Mouse (Mus musculus) v-Abl transformed pro-B cells (cell line): ENCODE data around the gene Skap1.
"Not testable (repeated sequence)": the region's sequence is repeated elsewhere in the genome, so short reads cannot be mapped to it uniquely, and the experiment has no call there.

Experiments used
- in situ Hi-C, 2 experiments: fragments of 400-800 bp; cut with MboI; formaldehyde crosslinking; loops; one replicate each; pipeline ENCODE4 v1.15.1; 2025; ENCODE audit not compliant: unreplicated experiment in 2 of 2

Skap1 gene

DNA sequence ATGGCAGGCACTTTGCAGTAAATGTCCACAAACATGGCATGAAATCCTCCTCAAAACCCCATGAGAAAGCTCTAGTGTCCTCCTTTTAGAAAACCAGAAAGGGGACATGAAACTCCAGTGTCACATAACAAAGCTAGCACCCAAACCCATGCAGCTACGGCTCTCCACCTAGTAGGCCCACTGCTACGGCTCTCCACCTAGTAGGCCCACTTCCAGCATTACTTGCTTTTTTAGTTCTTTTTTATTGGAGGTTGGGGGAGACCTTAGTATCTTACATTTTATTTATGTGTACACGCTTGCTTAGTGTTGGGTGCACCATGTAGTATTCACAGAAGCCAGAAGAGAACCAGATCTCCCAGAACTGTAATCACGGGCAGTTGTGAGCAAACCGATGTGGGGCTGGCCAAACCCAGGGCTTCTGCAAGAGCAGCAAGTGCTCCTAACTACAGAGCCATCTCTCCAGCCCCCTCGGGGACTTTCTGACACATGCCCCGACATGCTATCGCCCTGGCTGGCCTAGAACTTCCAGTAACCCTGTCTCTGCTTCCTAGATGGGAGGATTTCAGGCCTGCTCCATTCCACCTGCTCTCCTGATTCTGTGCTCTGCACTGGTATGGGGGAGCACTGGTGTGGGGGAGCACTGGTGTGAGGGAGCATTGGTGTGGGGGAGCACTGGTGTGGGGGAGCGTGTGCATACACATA, 307.0 kb downstream of the Skap1 start:
- in situ Hi-C loops: loop anchor here in 1 of 2 experiments (10.0 to 25.0 kb wide), 3 partner anchors 63 to 484 kb away; partner anchors contain the start of genes Hoxb6, Hoxb7, Hoxb8 and Lrrc46

DNA sequence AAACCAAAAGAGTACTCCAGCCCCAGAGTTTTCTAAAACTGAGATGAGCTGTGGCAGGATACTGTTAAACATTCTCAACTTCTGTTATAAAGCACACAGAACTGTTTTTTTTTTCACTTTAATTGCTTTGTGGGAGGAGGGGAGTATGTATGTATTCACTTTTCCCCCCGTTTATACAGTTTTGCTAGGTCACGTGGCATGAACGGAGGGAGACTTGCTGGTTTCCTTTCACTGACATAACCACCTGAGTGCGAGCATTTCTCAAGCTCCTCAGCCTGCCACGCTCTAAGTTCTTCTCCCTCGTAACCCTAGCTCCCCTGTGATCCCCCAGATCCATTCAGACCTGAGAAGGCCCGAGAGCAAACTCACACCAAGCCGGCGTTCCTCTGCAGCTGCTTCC, 308.0 kb downstream of the Skap1 start:
- in situ Hi-C loops: loop anchor here in 1 of 2 experiments (10.0 to 25.0 kb wide), 3 partner anchors 62 to 485 kb away; partner anchors contain the start of genes Hoxb6, Hoxb7, Hoxb8 and Lrrc46

DNA sequence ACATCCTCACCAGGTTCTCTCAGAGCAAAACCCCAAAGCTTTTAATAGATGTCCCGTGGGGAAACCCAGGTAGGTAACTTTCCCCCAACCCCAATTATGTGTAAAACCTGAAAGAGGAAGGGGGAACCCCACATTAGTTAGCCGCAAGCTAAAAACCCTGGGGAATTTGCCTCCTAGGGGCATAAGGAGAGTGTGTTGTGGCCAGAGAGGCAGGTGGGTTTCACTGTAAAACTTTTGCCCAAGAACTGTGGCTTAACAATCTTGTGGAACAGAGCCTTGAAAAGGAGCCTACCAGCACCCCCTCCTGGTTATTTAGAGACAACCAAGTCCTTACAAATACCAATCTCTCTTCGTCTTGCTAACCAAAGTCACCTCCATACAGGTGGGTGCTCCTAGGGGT, 310.1 kb downstream of the Skap1 start:
- in situ Hi-C loops: loop anchor here in 1 of 2 experiments (10.0 to 25.0 kb wide), 3 partner anchors 60 to 487 kb away; partner anchors contain the start of genes Hoxb6, Hoxb7, Hoxb8 and Lrrc46

DNA sequence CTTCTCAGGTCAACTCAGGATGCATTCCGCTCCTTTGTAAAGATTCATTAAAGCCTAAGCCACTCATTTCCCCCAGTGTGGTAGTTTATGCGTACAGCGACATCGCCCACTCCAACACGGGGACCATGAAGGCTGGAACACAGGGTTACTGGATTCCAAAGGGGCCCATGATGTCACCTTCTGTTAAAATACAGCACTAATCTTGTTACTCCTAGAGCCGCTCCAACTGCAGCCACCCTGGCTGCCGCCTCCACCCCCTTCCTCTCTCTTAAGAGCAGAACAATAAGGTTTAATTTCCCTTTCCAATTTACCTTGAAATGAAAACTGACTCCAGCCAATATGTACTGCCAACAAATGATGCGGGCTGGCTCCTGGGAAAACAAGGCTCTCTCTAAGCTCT, 310.7 kb downstream of the Skap1 start:
- in situ Hi-C loops: loop anchor here in 1 of 2 experiments (10.0 kb wide), 2 partner anchors 60 to 270 kb away; partner anchors contain the start of genes Lrrc46 and Mrpl10

- in situ Hi-C loops: loop anchor here in 1 of 2 experiments (10.0 kb wide), 2 partner anchors 59 to 269 kb away; partner anchors contain the start of genes Lrrc46 and Mrpl10
Measured at GRCm38 (mm10) chr11:96775665-96776064, 311.3 kb downstream of the Skap1 start.

DNA sequence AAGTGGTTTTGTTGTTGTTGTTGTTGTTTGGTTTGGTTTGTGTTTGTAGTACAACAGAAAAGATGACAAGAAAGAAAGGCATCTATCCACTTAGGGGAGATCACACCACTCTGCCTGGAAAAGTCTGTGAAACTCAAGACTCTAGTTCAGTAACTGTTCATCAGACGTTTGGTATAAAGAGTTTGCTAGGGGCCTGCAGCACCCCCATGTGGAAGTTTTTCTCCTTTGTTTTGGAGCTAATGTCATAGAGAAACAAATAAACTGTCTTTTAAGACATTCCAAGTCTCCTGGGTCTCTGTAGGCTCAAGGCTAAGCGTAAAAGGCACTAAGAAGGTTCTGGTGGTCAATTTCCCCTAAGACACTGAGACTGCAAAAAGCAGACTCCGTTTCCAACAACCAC, 311.7 kb downstream of the Skap1 start:
- in situ Hi-C loops: loop anchor here in 1 of 2 experiments (10.0 kb wide), 2 partner anchors 59 to 269 kb away; partner anchors contain the start of genes Lrrc46 and Mrpl10

DNA sequence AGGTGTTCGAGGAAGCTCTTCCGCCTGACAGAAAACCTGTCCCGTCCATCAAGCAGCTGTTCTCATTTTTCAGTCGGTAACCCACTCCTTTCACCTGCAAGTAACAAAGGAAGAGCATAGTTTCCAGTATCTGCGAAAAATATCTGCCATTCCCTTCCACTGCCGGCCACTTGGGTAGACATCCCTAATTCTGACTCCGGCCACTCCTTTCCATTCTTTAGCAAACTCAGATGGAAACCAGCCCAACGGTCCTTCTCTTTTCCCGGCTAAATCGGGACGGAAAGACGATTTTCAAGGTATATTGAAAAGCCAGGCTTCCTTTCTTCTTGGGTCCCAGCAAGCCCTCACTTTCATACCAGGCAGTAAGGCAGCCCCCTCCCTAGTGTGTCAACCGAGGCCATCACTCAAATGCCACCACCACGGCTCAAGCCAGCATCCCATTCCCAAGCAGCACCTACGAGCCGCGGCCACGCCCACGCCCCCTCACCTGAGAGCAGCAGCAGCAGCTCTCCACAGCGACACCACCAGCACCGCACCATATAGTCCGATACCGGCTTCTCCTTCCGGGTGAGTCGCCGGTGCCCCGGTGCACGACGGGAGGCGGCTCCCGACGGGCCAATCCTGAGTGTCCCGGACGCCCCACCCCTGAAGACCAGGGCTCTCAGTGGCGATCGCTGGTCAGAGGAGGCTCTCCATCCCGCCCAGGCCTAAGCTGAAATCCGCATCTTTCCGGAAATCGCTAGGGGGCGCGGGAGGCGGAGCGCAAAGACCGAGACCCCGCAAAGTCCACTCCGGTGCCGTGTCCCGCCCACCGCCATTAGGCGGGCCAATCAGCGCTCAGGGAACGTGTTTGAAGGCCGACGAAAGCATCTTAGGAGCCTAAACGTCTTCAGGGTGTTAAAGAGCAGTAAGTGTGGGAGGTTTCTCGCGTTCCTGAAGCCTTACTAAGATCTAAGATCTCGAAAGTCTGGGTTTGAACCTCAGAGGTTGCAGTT, 312.9 kb downstream of the Skap1 start, which contains the start of gene Snx11:
TSS of gene Snx11 (minus strand) at position 592 of the 995 bp plus-strand sequence.
- in situ Hi-C loops: loop anchor here in 1 of 2 experiments (10.0 kb wide), 2 partner anchors 58 to 268 kb away; partner anchors contain the start of genes Lrrc46 and Mrpl10

- in situ Hi-C loops: loop anchor here in 1 of 2 experiments (10.0 kb wide), 2 partner anchors 57 to 267 kb away; partner anchors contain the start of genes Lrrc46 and Mrpl10
Measured at GRCm38 (mm10) chr11:96778061-96778627, 313.8 kb downstream of the Skap1 start.

- in situ Hi-C loops: no loop called here
Measured at GRCm38 (mm10) chr11:96780306-96780705, 315.9 kb downstream of the Skap1 start.

- in situ Hi-C loops: no loop called here
Measured at GRCm38 (mm10) chr11:96781425-96781824, 317.0 kb downstream of the Skap1 start.

DNA sequence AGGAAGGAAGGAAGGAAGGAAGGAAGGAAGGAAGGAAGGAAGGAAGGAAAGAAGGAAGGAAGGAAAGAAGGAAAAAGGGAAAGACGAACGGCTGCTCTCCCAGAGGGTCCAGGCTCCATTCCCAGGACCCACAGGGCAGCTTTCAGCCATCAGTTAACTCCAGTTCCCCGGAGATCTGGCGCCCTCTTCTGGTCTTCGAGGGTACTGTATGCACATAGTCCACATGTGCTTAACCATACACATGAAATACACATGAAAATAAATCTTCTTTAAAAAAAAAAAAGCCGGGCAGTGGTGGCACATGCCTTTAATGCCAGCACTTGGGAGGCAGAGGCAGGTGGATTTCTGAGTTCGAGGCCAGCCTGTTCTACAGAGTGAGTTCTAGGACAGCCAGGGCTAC, 320.5 kb downstream of the Skap1 start:
- in situ Hi-C loops: not testable (repeated sequence)

DNA sequence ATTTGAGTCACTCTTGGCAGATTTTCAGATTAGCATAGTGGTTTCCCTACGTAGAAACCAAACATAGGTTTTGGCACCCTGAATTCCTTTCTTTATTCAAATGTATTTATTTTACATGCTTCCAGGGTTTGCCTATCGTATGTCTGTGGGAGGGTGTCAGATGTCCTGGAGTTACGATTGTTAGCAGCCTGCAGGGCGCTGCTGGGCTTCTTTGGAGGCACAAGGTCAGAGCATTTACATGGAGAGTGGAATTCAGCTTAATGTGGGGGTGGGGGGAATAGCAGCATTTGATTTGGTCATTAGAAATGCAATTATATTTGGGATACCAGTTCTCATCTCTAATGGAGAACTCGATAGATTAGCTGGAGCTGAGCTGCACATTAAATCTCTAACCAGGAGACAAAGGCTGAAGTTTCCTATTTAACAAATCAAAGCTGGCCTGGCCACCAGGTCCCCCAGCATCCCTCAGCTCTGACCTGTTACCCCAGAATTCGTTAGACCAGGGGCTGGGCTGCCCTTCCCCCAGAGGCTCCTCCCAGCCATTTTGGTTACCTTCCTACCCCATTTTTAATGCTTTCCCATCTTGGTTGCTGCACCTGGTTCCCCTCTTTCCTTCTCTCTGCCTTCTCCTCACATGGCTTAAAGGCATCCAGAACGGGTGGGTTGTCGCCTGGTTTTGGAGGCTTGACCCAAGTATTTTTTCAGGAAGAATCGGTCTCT, 322.5 kb downstream of the Skap1 start:
- in situ Hi-C loops: no loop called here

DNA sequence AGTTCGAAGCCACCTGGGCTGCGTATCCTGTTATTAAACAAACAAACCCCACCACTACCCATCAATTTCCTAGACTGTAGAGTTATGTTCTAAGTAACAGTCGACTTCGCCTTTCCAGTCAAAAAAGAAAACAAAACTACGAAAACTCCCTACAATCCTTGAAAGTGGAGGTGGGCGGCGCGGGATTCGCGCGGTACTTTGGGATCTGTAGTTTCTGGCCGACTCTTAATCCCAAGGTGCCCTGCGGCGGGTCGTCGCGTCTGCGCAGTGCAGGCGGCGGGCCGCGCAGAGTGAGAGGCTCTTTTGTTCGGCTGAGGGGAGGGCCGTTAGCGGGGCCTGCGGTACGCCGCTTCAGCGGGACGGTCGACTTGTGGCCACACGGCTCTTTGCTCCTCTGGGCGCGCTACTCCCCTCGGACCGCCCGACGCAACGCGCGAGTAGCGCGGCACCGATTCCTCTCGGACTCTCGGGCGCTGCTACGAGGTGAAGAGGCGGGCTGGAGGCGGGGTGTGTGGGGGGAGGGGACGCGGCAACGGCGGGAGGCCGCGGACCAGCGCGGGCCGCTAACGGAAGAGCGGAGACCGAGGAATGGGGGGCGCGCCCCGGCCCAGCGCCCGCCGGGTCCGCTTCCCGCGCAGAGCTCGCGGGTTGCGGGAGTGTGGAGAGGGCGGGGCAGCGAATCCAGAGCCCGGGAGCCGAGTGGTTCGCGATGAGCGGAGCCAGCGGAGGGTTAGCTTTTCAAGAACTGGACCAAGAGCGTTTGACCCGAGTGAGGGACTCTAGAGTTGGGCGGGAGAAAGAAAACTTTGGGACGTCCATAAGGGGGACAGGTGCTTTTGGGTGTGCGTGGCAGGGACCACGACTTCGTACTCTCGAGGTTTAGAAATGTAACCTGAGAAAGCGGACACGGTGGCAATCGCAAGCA, 324.7 kb downstream of the Skap1 start, which contains the start of gene Cbx1:
TSS of gene Cbx1 (plus strand) at position 257 of the 925 bp plus-strand sequence.
- in situ Hi-C loops: no loop called here

- in situ Hi-C loops: loop anchor here in 1 of 2 experiments (5.0 kb wide), 1 partner anchor 37 kb away; the partner anchor contains the start of gene Nfe2l1
Measured at GRCm38 (mm10) chr11:96789990-96790389, 325.6 kb downstream of the Skap1 start.

DNA sequence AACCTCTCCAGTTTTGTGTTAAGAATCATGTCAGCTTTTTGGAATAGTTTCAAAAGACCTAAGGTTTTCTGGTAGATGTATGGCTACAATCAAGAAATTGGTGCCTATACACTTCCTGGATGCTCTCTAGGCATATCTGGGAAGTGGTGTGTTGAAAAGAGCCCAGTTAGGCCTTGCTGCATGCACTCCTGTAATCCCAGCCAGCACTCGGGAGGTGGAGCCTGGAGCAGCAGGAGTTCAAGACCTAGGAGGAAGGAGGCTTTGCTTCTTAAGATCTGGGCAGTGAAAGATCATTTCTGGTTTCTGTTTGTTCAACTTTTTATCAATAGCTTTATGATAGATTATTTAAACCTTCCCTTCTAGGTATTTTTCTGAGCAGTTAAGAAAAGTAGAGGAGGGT, 326.3 kb downstream of the Skap1 start:
- in situ Hi-C loops: loop anchor here in 1 of 2 experiments (5.0 kb wide), 1 partner anchor 37 kb away; the partner anchor contains the start of gene Nfe2l1

DNA sequence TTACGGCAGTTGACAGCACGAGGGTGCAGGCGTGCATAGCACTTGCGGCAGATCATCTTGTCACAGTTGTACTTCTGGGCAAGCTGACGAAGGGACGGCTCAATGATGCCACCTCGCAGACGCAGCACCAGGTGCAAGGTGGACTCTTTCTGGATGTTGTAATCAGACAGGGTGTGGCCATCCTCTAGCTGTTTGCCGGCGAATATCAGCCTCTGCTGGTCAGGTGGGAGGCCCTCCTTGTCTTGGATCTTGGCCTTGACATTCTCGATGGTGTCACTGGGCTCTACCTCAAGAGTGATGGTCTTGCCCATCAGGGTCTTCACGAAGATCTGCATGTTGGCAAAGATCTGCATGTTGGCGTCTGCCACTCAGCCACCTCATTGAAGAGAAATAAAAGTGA, 331.1 kb downstream of the Skap1 start:
- in situ Hi-C loops: no loop called here

GRCm38 (mm10) chr11:96796081-96796480, 331.7 kb downstream of the Skap1 start:
- in situ Hi-C loops: no loop called here

- in situ Hi-C loops: no loop called here
Measured at GRCm38 (mm10) chr11:96796586-96796985, 332.2 kb downstream of the Skap1 start.
